Mouse (Mus musculus): ENCODE measurements around the gene Arid5b.

Gene Arid5b

DNA sequence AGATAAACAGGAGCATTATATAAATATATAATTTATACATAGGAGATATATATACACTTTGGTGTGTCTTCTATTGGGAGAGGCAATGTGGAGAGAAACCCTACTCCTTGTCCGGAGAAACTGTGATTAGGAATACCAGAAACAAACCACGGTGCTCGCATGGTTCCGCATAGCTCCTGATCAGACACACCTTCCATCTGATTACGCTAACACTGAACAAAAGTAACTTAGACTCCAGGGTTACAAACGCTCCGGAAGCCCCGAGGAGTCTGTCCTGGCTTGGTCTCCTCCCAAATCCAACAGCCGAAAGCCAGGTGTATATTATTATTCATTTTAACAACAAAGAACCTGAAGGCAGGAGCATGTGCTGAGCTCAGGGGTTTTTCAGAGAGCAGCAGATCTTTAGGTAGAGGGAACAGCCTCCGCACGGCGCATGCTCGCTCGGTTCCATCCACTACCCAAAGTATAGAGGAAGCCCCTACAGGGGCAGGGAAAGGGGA is 41.5 kb downstream of the Arid5b start:
- DNase-seq (ENCODE audit: low spot score), result no peak

- DNase-seq (ENCODE audit: low spot score), result no peak
Measured at GRCm38 (mm10) chr10:68231385-68232182, 47.0 kb downstream of the Arid5b start.

- no peak for DNase-seq (ENCODE audit: low spot score)
Measured at GRCm38 (mm10) chr10:68230653-68231384, 47.7 kb downstream of the Arid5b start.

- DNase-seq (ENCODE audit: low spot score), result no peak
Measured at GRCm38 (mm10) chr10:68229640-68230565, 48.6 kb downstream of the Arid5b start.

- no peak for DNase-seq (ENCODE audit: low spot score)
Measured at GRCm38 (mm10) chr10:68222676-68223075, 55.9 kb downstream of the Arid5b start.

- no peak for DNase-seq (ENCODE audit: low spot score)
Measured at GRCm38 (mm10) chr10:68222012-68222411, 56.5 kb downstream of the Arid5b start.

GRCm38 (mm10) chr10:68219327-68219726 is 59.2 kb downstream of the Arid5b start:
- DNase-seq (ENCODE audit: low spot score), result no peak

DNA sequence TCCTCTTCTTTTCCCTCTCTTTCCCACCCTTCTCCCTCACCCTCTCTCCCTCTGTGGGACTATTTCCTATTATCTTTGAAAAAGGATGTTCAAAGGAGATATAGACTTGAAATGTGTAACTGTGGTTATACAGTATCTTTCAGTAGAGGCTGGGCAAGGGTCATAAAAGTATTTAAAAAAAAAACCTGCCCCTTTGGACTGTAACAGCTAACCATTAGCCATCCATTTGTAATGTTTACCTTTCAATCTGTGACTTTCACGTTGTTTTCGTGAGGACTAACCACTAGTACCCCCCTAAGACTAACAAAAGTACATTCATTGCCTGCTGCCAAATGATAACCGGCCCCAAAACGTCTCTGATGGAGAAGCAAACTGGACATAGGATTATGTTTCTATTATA is 59.9 kb downstream of the Arid5b start:
- no peak for DNase-seq (ENCODE audit: low spot score)

GRCm38 (mm10) chr10:68214809-68215468 is 63.6 kb downstream of the Arid5b start:
- DNase-seq (ENCODE audit: low spot score), result no peak

DNA sequence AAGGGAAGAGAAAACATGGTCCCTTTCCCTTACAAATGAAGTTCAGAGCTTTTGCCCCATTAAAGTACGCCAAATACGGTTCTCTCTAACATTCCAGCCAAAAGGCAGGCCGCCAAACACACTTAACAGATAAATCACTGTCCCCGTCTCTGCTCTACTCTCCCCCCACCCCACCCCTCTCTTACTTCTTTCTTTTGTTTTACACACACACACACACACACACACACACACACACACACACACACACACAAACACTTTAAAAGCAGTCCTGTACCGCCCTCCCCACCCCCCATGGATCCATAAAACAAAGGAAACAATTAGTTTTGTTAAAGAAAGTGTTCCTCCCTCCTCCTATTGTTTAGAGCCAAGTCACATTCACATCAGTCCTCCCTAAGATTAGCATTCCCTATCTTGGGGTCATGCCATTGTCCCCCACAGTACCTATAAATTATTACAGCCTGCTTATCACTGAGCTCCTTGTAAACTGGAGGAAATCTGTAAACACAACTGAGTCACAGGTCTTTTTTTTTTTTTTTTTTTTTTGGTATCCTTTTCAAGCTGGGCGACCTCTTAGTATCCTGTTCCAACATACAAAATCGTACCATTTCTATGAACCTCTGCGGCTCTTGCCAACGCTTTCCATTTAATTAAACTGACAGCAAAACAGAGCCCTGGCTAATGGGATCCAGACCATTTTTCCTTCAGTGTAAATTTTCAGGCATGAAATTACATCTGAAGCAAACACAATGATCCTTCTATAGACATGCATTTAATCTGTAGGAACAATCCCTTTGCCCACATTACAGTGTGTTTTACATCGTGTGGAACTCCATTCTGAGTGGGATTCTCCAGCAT is 66.3 kb downstream of the Arid5b start:
- DNase-seq (ENCODE audit: low spot score), result peak; percentile 56

DNA sequence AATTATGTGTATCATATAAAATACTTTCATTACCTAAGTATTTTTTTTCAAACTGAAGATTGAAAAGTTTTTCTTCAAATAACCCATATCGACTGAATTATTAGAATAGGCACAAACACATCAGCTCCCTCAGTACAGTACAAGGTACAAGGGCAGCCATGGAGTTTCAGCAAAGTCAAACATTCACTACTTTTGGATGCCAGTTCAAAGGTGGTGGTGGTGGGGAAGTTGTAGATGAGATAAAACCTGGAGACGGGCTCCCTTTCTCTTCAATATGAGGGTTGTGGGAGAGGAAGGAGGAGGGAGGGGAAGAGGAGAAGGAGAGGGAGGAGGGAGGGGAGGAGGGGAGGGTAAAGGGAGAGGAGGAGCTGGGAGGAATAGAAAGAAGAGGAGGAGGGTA is 67.0 kb downstream of the Arid5b start:
- no peak for DNase-seq (ENCODE audit: low spot score)

DNA sequence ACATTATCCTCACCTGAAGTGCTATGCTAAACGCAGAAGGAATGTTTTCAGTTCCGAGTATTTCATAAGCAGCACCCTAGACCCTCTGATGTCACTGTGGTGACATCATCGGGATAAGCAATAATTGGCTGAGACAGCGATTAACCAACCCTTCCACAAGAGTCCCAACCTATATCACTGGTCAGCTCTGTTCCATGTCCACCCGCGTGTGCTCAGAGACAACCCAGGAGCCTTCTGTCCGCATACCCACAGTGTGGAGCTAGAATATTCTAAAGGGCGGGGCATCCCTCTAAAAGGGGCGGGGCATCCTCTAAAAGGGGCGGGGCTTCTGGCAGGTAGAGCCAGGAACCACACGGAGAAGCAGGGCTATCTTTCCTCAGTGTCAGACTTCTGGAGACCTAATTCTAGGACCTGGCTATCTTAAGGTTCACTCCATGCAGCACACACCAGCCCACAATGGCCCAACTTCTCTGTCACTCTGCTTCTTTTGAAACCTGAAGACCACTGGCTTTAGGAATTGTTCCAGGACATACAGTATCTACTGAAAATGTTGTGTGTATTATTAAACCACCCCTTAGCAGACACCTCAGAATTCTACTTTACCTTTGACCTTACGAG is 68.4 kb downstream of the Arid5b start:
- no peak for DNase-seq (ENCODE audit: low spot score)

DNA sequence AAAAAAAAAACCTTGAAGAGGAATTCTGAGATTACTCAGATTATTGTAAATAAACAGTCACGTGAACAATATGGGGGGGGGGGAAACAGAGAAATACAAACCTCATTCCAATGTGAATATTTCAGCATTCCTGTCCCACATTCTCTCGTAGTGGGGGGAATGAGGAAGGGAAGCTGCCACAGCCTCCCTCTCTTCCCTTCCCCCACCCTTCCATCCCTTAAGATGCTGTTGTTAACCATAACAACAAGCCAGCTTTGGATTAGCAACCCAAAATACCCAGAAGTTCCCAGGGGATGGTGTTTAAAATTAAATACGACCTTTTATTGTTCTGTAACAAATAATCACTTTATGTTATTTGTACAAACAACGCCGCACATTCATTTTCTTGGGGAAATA is 69.9 kb downstream of the Arid5b start:
- no peak for DNase-seq (ENCODE audit: low spot score)

- peak; percentile 52 for DNase-seq (ENCODE audit: low spot score)
Measured at GRCm38 (mm10) chr10:68207803-68208669, 70.5 kb downstream of the Arid5b start.

GRCm38 (mm10) chr10:68204391-68204790 is 74.1 kb downstream of the Arid5b start:
- DNase-seq (ENCODE audit: low spot score), result no peak

DNA sequence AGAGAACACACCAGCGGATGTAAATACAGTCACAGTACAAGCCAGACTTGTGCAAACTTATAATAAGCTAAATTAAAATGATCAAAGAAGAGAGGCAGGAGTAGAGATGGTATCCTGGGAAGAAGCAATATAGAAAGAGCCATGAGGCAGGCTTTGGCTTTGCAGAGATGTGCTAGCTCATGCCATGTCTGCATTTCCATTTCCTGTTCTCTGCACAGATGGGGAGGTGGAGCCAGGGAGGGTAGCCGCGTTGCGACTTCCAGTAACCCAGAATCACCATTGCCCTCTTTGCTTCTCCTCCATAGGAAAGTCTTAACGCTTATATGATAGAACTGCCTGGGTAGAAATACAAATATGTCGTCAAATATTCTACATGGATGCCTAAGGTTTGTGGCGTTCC is 74.7 kb downstream of the Arid5b start:
- no peak for DNase-seq (ENCODE audit: low spot score)

GRCm38 (mm10) chr10:68203322-68203721 is 75.2 kb downstream of the Arid5b start:
- DNase-seq (ENCODE audit: low spot score), result no peak

DNA sequence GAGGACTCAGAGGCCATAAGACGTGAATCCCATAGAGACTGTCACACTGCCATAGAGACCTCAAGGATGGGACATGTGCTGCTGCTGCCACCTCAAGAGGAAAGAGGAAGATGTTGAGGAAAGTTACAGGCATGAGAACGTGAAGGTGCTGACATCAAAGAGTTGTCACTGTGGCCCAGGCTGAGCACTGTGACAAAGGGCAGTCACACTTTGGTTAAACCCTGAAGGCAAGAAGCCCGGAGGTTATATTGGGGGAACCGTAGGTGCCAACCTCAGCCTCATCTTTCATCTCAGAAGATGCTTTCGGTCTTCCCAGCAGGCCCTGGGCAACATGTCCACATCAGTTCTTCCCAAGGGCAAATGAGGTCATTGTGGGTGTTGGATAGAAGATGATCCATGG is 79.1 kb downstream of the Arid5b start:
- no peak for DNase-seq (ENCODE audit: low spot score)

DNA sequence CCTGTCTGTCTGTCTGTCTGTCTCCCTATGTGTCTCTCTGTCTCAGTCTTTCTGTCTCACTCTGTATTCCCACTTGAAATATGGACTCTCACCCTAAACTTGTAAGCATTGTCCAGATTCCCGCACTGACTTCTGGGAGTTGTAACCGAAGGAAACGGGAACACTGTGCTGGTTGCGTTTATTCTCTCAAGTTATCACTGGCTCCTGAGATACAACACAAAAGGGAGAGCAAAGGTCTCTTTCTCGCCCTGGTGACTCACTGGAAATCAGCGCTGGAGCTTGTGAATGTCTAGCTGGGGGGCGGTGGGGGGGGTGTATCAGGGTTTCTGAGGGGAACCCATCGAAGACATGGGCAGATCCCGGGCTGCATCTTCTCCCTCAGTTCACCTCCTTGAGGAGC is 82.2 kb downstream of the Arid5b start:
- no peak for DNase-seq (ENCODE audit: low spot score)

Measured in testis, postnatal 10 days (tissue).